9 mouse cellular contexts compared by ENCODE assay signal in the genomic region with DNA sequence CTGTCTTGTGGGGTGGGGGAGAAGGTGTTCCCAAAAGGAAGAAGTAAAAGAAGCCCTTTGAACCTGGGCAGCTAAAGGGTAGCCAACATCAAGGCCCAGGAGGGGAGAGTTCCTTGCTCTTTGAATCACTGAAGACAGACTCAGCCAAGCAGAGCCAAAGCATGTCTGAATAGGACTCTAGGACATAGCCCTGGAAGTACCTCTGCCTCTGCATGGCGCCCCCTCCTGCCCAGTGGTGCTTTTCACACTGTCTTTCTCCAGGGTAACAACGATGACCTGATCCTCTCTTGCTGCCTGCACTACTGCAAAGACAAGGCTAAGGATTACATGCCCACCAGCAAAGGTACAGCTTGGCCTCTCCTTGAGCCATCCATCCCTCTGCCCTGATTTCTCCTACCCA. TPM values are rescaled to one million over a fixed set of nuclear protein-coding genes. Genes with fewer than 3 reads are reported as not detected.
DNase-seq lines count a peak whose midpoint lies in the region; ATAC-seq and TF ChIP-seq lines count a peak whose summit lies in the region.
"Had no signal": no experiment of that assay in that cellular context is flagged by ENCODE, and none has a peak within 500 bp of the region (broad histone marks: within the 10 kb centered on the region; RNA-seq: fewer than 3 reads in every experiment).

No protein-coding gene starts in this region.

- no peak for DNase-seq in left cerebral cortex, adult 2 months (ENCODE audit: extremely low spot score in 1 of 2, low spot score in 2 of 2)
- DNase-seq in left cerebral cortex, postnatal 36 days (ENCODE audit: low spot score in 2 of 2): no peak
- peak; percentile 41 for DNase-seq in ZHBTc4 (ENCODE audit: low read depth, low spot score)
- DNase-seq in induced T-regulatory cell, adult 2 months (ENCODE audit: low read depth): peak; percentile 57
- no peak for DNase-seq in frontal cortex, adult 2 months (ENCODE audit: extremely low spot score in 1 of 2, low spot score in 1 of 2)
- DNase-seq in forebrain, embryonic 11.5 days (ENCODE audit: low spot score): no peak

- intact Hi-C loops in left cerebral cortex, adult 2 months (cut with DNase I): no loop called here
- intact Hi-C loops in left cerebral cortex, postnatal 36 days (cut with DNase I): no loop called here

- no peak overlapping the region for H3K4me2 ChIP-seq in forebrain, embryonic 11.5 days (ENCODE audit: low read depth, low read length, severe bottlenecking)

- peak; percentile 34; the same call in 1 of the 2 replicates for ATAC-seq in megakaryocyte, adult 5-6 weeks (ENCODE audit: poor library complexity, severe bottlenecking)
- no peak for ATAC-seq in megakaryocyte-erythroid progenitor cell, adult 5-6 weeks (replicated peaks; ENCODE audit: low FRiP score, low TSS enrichment, poor library complexity, severe bottlenecking)
- ATAC-seq in forebrain, embryonic 11.5 days (replicated peaks; ENCODE audit: low FRiP score): no peak

- TF ChIP-seq CTCF in left cerebral cortex, adult 2 months (IDR thresholded peaks at IDR 0.05): peak; percentile 50

- H3K27ac ChIP-seq in left cerebral cortex, adult 2 months: no peak overlapping the region
- no peak overlapping the region for H3K27ac ChIP-seq in forebrain, embryonic 11.5 days (ENCODE audit: low read depth, low read length)
- H3K27ac ChIP-seq: macrophage had no signal

- H3K4me3 ChIP-seq in left cerebral cortex, adult 2 months: no peak overlapping the region
- no peak overlapping the region for H3K4me3 ChIP-seq in forebrain, embryonic 11.5 days (ENCODE audit: low read depth, low read length)

- H3K4me1 ChIP-seq in forebrain, embryonic 11.5 days (replicated peaks; ENCODE audit: control insufficient read depth, insufficient read depth, low read length): no peaks in the 10 kb centered on the region

- 64% methylated on average over 2 of the region's 2 CpGs for WGBS in forebrain, embryonic 11.5 days

- peaks cover 13% of the 10 kb centered on the region for H3K27me3 ChIP-seq in forebrain, embryonic 11.5 days (ENCODE audit: control insufficient read depth, insufficient read depth, low read length)

- peaks cover 3% of the 10 kb centered on the region; the same call in 1 of the 2 replicates for H3K36me3 ChIP-seq in forebrain, embryonic 11.5 days (ENCODE audit: control insufficient read depth, insufficient read depth, low read length)

- H3K9ac ChIP-seq in forebrain, embryonic 11.5 days (ENCODE audit: low read length): no peak overlapping the region

- H3K9me3 ChIP-seq in forebrain, embryonic 11.5 days (ENCODE audit: control insufficient read depth, low read length): no peaks in the 10 kb centered on the region

RNA-seq across cellular contexts. Expression of a gene that starts 9.8 kb away (rescaled TPM):
- total RNA-seq in left cerebral cortex, adult 2 months (2021): 1 to 10 TPM; 3.3 to 3.9 TPM
- total RNA-seq in left cerebral cortex, postnatal 36 days (2021): 1 to 10 TPM; 2.7 to 3.3 TPM
- total RNA-seq in megakaryocyte, adult 5-6 weeks (2015): 0.14 TPM in 1 of 2 replicates, not detected in the other
- 0.04 and 0.07 TPM in 2 replicates for total RNA-seq in megakaryocyte, adult 5-6 weeks (2017)
- polyA plus RNA-seq in frontal cortex, adult 2 months (2012; rRNA removed): 4.1 and 4.2 TPM in 2 replicates
- 0.17 TPM in 1 of 2 replicates, not detected in the other for total RNA-seq in megakaryocyte-erythroid progenitor cell, adult 5-6 weeks (2014; fragmentation: Nextera tagmentation)
- 0.52 TPM in 1 of 2 replicates, not detected in the other for total RNA-seq in megakaryocyte-erythroid progenitor cell, adult 5-6 weeks (2017)
- polyA plus RNA-seq in forebrain, embryonic 11.5 days (2014; fragmentation: Nextera tagmentation; extraction: Ambion mirVana): 0.86 and 1.1 TPM in 2 replicates
- polyA plus RNA-seq: macrophage had no signal

RNA-seq across cellular contexts. Expression of a gene that starts 19.1 kb away (rescaled TPM):
- 10 to 100 TPM; 12.1 to 12.7 TPM for total RNA-seq in left cerebral cortex, adult 2 months (2021)
- total RNA-seq in left cerebral cortex, postnatal 36 days (2021): 10 to 100 TPM; 11.0 to 13.3 TPM
- 11.5 and 17.2 TPM in 2 replicates for total RNA-seq in megakaryocyte, adult 5-6 weeks (2015)
- 7.8 and 11.0 TPM in 2 replicates for total RNA-seq in megakaryocyte, adult 5-6 weeks (2017)
- 17.3 and 18.5 TPM in 2 replicates for polyA plus RNA-seq in frontal cortex, adult 2 months (2012; rRNA removed)
- 18.8 and 21.3 TPM in 2 replicates for total RNA-seq in megakaryocyte-erythroid progenitor cell, adult 5-6 weeks (2014; fragmentation: Nextera tagmentation)
- total RNA-seq in megakaryocyte-erythroid progenitor cell, adult 5-6 weeks (2017): 17.6 and 29.0 TPM in 2 replicates
- polyA plus RNA-seq in forebrain, embryonic 11.5 days (2014; fragmentation: Nextera tagmentation; extraction: Ambion mirVana): 32.7 and 34.4 TPM in 2 replicates

RNA-seq across cellular contexts. Expression of a gene that starts 31.5 kb away (rescaled TPM):
- total RNA-seq in left cerebral cortex, adult 2 months (2021): 10 to 100 TPM; 27.9 to 28.9 TPM
- 10 to 100 TPM; 25.3 to 25.6 TPM for total RNA-seq in left cerebral cortex, postnatal 36 days (2021)
- 0.52 and 1.3 TPM in 2 replicates for total RNA-seq in megakaryocyte, adult 5-6 weeks (2015)
- total RNA-seq in megakaryocyte, adult 5-6 weeks (2017): 1.8 and 2.0 TPM in 2 replicates
- 21.2 and 22.2 TPM in 2 replicates for polyA plus RNA-seq in frontal cortex, adult 2 months (2012; rRNA removed)
- total RNA-seq in megakaryocyte-erythroid progenitor cell, adult 5-6 weeks (2014; fragmentation: Nextera tagmentation): 22.3 and 25.0 TPM in 2 replicates
- 13.3 and 14.2 TPM in 2 replicates for total RNA-seq in megakaryocyte-erythroid progenitor cell, adult 5-6 weeks (2017)
- polyA plus RNA-seq in forebrain, embryonic 11.5 days (2014; fragmentation: Nextera tagmentation; extraction: Ambion mirVana): 21.8 and 24.0 TPM in 2 replicates

RNA-seq across cellular contexts. Expression of a gene that starts 34.0 kb away (rescaled TPM):
- total RNA-seq in left cerebral cortex, adult 2 months (2021): 10 to 100 TPM; 89.0 to 99.0 TPM
- total RNA-seq in left cerebral cortex, postnatal 36 days (2021): 10 to 100 TPM; 83.5 to 88.3 TPM
- total RNA-seq in megakaryocyte, adult 5-6 weeks (2015): 1.2 and 1.3 TPM in 2 replicates
- 0.08 and 0.81 TPM in 2 replicates for total RNA-seq in megakaryocyte, adult 5-6 weeks (2017)
- 25.3 and 28.1 TPM in 2 replicates for polyA plus RNA-seq in frontal cortex, adult 2 months (2012; rRNA removed)
- not detected in 2 replicates for total RNA-seq in megakaryocyte-erythroid progenitor cell, adult 5-6 weeks (2014; fragmentation: Nextera tagmentation)
- 0.80 TPM in 1 of 2 replicates, not detected in the other for total RNA-seq in megakaryocyte-erythroid progenitor cell, adult 5-6 weeks (2017)
- polyA plus RNA-seq in forebrain, embryonic 11.5 days (2014; fragmentation: Nextera tagmentation; extraction: Ambion mirVana): 1.0 and 1.1 TPM in 2 replicates

Comparison
In these comparisons a context has a peak if more than half of its experiments do, and no peak if none do; other contexts are left out.
1. DNase-seq: peak in ZHBTc4 (single experiment) and induced T-regulatory cell, adult 2 months (single experiment); none in left cerebral cortex, adult 2 months (0 of 2), left cerebral cortex, postnatal 36 days (0 of 2), frontal cortex, adult 2 months (0 of 2) and forebrain, embryonic 11.5 days (single experiment).
2. RNA of a gene that starts 31.5 kb away (total RNA-seq): 27.9 to 28.9 TPM in left cerebral cortex, adult 2 months, 25.3 to 25.6 TPM in left cerebral cortex, postnatal 36 days and 13.3 to 25.0 TPM in megakaryocyte-erythroid progenitor cell, adult 5-6 weeks; 0.52 to 2.0 TPM in megakaryocyte, adult 5-6 weeks; every median in the first group is over 4 times any median in the second.